Mouse (Mus musculus) CH12.LX (cell line): Measurements from ENCODE around the gene Rbms1.

Experiments
- CTCF ChIP-seq, 2 experiments: IDR thresholded peaks in 1 of 2; conservative IDR thresholded peaks in 1 of 2; 2 replicates each; pipeline ENCODE4 v1.5.1; 2011 to 2012; ENCODE audit warnings: low read depth in 2 of 2, low read length in 2 of 2, improper control_type of control experiment in 1 of 2, inconsistent platforms in 1 of 2, mild to moderate bottlenecking in 1 of 2, moderate library complexity in 1 of 2
- GABPA ChIP-seq: IDR thresholded peaks from 2 replicates; pipeline ENCODE4 v1.6.1; 2012; ENCODE audit warnings: low read depth, low read length, improper control_type of control experiment, inconsistent platforms; ENCODE audit not compliant: insufficient replicate concordance
- MAFK ChIP-seq: IDR thresholded peaks from 2 replicates; pipeline ENCODE4 v1.6.1; 2011; ENCODE audit warnings: low read length, improper control_type of control experiment; ENCODE audit not compliant: insufficient replicate concordance
- USF1 ChIP-seq: IDR thresholded peaks from 2 replicates; pipeline ENCODE4 v1.6.1; 2014; ENCODE audit warnings: low read depth, mild to moderate bottlenecking, inconsistent platforms, low read length, improper control_type of control experiment

GRCm38 (mm10) chr2:60801571-60802155, 161.3 kb downstream of the Rbms1 start:
- no peak for TF ChIP-seq CTCF (conservative IDR thresholded peaks at IDR 0.05 in 1 of 2, IDR thresholded peaks at IDR 0.05 in 1 of 2; ENCODE audit: low read depth in 2 of 2, low read length in 2 of 2)
- TF ChIP-seq MAFK = no peak
- no peak for TF ChIP-seq USF1
- TF ChIP-seq GABPA = no peak
